Mouse (Mus musculus): ENCODE results near the gene Olfr573-ps1.

Olfr573-ps1 gene

DNA sequence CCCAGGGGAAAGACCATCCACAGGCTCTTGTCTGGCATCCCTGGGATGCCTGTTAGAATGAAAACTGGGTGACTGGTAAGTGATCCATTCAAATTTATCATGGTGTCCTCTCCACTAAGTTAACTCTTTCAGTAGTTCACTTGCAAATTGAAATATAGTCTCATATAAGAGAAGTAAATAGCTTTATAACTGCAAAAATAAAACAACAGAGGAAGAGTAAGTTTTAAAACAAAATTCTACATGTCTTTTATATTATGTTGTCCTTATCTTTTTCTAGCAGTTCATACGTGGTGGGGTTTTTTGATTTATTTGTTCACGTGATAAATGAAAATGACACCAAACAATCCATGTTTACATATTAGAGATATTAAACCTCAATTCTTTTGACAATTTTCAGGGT is at the start of gene Olfr573-ps1:
Gene Olfr573-ps1 (minus strand): TSS at position 101 of the 400 bp plus-strand sequence.
- no peak for DNase-seq

DNA sequence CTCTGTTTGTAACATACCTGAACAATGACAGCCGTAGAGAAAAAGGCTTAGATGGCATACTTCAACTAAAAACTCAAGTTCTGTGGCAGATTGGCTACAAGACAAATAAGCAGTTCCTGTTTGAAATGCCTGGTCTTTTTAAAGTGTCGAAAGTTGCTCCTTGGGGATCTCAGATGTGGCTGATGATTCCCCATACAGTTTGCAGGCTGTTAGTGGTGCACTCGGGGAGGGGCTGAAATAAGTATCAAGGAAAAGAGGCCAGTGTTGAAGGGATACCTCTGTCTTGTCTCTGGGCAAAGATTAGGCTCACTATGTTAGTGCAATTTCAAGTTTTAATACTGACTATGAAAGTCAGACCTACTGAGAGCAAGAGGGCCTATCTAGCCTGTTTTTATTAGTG is 46.8 kb upstream of the Olfr573-ps1 start, which contains the start of gene Olfr578:
Gene Olfr578 (minus strand): TSS at position 101 of the 400 bp plus-strand sequence.
- no peak for DNase-seq

DNA sequence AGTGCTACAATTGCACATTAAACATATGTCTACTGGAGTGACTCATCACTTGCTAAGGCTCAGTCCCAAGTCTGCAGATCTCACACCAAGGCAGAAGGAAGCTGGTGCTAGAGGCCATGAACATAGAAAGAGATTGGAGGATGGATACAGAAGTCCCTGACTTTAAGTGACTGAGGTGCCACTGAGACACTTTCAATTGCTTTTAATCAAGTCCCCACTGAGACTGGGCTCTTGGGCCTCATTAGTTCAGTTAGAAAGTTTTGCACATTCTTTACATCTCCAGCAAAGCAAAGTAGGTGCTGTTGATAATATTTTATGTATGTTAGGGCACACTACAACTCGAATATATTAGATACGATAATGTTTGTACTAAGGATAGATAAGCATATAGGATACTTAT is 33.5 kb upstream of the Olfr573-ps1 start, which contains the start of gene Olfr577:
Gene Olfr577 (minus strand): TSS at position 101 of the 400 bp plus-strand sequence.
- no peak for DNase-seq

DNA sequence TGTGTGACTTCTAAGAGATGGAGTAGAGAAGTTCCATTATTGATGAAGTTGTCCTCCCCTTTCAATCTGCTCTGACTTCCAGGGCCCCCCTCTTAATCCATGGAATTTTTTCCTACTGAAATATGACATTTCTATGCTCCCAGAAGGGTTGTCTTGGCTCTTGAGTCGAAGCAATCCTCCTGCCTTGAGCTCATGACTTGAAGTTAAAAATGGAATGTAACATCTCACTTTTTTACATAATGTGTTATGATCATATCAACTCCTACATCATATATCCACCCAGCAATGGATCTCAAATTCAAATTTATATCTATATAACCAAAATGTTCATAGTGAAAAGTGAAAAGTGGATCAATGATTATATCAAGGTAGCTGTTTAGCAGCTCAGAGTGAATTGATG is 32.0 kb upstream of the Olfr573-ps1 start:
- no peak for DNase-seq

DNA sequence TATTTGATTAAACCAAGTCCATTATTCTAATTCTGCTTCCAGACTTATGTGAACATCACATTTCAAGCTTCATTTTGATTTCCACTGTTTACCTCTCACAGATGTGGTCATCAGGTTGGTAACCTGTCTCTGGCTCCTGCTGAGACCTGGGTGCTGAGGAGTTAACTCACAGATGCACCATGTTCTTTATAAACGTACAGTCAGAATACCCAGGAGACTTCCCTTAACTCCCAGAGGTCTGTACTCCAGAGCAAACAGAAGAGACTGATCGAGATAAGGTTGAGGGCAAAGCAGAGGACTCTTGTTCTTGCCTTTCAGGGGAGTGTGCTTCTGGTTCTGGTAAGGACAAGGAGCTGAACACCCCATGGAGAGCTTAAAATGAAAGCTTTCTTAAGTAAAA is 20.0 kb upstream of the Olfr573-ps1 start, which contains the start of gene Olfr576:
Gene Olfr576 (plus strand): TSS at position 301 of the 400 bp plus-strand sequence.
- no peak for DNase-seq

DNA sequence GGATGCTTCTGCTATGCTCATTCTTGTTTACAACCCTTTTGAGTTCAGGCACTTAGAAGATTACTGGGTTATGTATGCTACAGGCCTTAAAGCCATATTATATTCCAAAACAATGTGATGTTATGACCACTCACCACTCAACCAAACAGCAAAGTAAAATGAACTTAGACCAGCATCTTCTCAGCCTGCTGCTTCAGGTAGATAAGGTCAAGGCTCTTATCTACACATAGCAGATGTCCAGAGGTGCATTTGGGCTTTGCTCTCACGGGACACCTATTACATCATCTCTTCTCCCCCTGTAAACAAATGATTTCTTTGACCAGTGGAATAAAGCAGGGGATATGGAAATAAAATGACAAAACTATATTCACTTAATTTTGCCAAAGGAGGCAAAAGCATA is 16.2 kb upstream of the Olfr573-ps1 start, which contains the start of gene Olfr575:
Gene Olfr575 (minus strand): TSS at position 183 of the 400 bp plus-strand sequence.
- no peak for DNase-seq

DNA sequence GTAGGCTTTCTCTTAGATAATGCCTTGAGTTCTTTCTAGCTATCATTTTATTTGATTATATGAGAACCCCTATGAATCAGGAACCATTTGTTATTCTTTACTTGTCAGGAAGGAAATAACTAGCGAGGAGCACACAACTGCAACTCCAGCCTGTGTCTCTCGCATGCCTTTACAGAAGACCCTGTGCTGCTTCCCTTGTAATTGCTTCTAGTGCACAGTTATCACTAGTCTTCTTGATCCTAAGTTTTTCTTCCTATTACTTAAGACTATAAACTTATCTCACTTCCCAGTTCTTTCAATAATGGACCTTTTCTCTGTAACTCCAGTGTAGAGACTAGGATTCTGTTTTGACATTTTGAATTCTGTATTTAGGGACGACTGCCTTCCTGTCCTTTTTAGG is 15.8 kb upstream of the Olfr573-ps1 start:
- DNase-seq = no peak

DNA sequence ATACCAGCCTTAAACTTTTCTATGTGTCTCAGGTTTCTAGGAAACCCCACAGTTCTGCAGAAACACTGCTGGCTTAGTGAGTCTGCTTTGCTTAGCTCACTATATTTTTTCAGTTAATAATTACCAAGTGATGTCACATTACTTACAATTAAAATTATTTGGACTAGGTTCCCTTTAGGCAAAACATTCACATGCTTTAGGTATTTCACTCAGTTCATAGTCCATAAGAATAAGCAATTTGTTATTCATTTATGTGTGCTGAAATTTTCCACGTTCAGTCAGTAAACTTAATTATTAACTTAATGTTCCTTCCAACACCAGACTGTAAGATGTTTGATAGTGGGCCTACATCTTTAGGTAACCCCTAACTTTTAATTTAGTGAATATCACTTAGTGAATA is 8.4 kb upstream of the Olfr573-ps1 start:
- DNase-seq = no peak

DNA sequence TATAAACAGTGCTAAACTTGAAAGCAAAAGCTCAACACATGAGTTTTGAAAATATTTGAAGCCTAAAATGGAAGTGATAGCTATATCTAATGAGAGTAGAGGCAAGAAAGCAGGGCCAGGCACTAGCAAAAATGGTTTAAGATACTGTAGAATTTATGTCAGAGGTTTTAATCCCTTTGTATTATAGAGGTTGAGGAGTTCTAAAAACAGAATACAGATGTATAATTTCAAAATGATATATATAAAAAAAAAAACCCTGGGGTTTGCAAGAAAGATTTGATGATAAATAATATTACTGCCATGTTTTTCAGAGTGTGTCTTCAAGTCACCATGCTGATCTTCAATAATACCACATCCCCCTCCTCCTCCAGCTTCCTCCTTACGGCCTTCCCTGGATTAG is 5.8 kb upstream of the Olfr573-ps1 start, which contains the start of gene Olfr574:
Gene Olfr574 (plus strand): TSS at position 301 of the 400 bp plus-strand sequence.
- no peak for DNase-seq

DNA sequence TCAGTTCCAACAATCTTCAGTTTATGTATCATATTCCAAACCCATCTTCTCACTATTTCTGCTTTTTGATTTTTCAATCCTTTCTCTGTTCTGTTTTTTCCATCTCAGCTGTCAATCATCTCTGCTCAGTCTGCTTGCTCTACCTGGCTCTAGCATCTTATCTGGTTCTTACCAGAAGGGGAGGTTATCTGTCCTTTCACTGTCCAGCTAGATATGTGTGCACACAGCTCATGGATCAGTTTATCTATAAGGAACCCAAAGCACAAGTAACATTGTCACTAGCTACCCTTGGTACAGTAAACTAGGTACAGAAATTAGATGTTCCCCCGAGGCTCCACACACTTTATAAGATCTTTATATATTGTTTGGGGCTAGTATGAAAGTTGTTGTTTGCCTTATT is 1.0 kb upstream of the Olfr573-ps1 start:
- no peak for DNase-seq

DNA sequence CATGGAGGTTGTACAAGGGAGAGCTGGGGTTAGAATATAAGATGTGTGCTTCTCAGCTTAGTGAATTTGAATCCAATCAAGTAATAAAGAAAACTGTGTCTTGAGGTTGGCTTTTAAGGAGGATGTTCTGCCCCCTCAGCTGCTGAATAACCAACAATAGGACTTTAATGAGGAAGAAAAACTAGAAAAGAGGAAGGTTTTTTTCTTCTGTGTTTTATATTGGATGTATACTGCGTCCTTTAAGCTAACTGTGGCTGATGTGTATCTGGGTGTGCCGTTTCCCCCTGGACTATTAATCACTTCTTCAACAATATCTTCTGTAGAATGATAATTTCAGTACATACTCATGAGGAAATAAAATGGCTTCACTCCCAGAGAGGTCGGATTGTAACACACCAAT is 15.3 kb downstream of the Olfr573-ps1 start:
- DNase-seq = no peak

DNA sequence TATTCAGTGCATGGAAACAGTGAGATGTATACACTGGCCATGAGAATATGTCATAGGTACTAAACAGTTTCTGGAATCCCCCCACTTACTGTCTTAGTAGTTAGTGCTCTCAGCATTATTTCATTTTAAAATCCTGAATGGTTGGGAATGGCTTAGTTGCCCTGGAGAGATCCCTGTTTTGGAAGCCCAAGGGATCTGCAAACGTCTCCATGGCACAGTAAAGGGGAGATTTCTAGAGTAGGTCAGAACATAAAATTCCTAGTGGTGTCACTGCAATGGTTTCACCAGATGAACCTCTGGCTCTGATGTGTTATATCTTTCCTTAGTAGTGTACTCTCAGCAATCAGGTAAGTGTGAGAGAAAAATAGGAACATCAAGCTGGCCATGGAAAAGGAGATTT is 18.3 kb downstream of the Olfr573-ps1 start, which contains the start of gene Olfr572:
Gene Olfr572 (plus strand): TSS at position 301 of the 400 bp plus-strand sequence.
- no peak for DNase-seq

DNA sequence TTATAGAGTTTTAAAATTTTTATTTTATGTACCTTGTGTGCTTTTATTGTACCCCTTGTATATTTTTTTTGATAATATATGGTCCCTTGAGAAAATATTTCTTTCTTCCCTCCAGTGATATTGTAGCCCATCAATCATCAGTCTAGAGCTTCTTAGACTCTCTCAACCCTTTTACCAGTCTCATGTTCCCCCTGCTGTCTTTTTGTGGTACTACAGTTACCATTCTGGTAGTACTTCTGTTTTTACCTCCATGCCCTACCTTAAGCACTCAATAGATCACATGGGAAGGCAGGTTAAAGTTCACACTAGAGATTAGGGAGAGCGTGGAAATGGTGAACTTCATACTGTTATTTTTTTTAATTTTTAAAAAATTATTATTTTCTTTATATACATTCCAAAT is 22.7 kb downstream of the Olfr573-ps1 start:
- peak; percentile 16 for DNase-seq

DNA sequence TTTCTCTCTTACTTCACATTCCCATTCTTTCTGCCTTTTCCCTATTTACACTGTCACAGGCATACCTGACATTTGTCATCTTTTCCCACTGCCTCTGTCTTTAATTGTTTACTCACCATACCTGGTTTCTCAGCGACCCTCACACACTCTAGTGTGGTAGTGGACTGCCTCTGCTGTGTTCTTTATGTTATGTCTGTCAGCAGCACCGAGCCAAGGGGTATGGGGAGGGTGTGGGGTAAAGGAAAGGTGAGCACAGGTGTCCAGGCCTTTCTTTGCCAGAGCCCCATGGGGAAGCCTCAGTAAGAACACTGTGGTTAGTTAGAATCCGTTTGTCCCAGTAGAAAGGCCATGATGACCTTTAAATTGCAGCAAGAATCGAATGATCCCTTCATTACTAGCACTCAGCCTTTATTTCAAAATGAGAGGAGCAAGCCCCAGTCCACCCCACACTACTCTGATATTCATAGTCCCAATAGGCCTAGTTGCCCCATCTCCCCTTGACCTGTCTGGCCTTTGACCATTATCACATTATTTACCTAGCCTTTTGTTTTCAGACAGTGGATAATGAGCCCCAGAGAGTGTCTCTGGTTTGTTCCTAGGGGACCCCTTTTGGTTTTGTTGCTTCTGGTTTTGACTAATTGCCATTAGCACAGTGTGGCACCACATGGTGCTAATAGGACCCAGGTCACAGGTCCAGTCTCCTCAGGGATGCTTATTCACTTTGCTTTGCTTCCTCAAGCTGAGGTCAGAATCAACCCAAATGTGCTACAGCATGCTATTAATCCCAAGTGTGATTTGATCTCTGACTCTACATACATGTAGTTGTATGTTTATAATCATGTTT is 25.1 kb downstream of the Olfr573-ps1 start, which contains the start of gene Olfr571:
Gene Olfr571 (minus strand): TSS at position 505 of the 844 bp plus-strand sequence.
- DNase-seq = no peak

DNA sequence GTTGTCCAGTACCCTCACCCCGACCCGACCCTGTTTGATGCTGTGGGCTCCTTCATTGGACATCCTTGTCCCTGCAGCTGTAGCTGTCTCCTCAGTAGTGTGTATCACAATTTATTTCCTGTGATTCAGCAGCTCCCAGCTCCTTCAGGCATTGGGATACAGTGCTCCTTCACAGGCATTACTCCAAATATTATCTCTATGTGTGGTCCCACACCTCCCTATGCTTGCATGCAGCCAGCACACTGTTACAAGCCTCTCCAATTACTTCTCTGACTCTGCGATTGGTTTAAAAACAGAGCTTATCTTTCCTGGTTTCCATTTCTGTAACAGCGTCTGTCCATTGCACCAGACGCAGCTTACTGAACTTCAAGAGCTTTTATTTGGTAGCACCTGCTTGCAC is 26.0 kb downstream of the Olfr573-ps1 start:
- no peak for DNase-seq

DNA sequence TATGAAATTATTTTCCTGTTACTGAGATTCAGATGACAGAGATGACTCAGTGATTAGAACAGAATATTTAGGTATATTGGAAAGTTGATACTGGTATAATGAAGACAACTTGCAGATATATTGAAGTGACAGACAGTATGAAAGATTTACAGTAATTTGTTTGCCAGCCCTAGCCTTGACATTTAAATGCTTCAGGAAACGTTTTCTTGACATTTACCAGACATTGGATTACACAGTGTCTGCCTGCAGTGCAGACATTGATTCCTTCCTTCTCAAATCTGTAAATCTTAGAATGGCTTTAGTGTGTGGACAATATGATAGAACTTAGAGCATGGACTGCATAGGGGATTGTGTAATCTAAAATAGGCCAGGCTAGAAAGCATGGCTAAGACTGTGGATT is 27.1 kb downstream of the Olfr573-ps1 start:
- no peak for DNase-seq

Measured in cerebellum, adult 8-10 months (tissue).